Mouse (Mus musculus): ENCODE measurements around the gene Bicd1.
A peak's percentile ranks its signal among the peaks of the same experiment; 100 is the strongest.
"Not testable (repeated sequence)": the region's sequence is repeated elsewhere in the genome, so short reads cannot be mapped to it uniquely, and the experiment has no call there.

Gene Bicd1

DNA sequence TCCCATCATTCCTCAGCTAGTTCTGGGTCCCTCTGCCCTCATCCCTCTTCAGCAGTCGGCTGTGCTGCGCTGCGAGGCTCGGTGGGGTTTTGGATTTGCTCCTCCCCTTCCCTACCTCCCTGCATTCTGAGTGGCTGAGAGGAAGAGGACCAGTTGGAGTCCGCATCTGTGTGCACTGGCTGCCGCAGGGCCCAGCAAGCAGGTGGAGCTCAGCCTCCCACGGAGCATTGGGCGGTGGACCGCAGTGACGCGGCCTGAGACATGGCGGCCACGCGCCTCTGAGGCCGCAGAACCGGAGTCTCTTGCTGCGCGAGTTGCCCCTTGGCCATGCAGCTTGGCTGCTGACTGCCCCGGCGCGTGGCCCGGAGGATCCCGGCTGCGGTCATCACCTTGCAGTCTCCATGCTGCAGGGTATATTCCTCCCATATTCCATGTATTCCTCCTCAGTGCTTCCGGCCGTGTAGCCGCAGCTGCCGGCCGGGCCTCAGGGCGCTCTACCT is at the start of gene Bicd1:
Bicd1 (plus strand) TSS at position 54 of the 500 bp plus-strand sequence.
- peak; percentile 22 for DNase-seq (ENCODE audit: low spot score)

DNA sequence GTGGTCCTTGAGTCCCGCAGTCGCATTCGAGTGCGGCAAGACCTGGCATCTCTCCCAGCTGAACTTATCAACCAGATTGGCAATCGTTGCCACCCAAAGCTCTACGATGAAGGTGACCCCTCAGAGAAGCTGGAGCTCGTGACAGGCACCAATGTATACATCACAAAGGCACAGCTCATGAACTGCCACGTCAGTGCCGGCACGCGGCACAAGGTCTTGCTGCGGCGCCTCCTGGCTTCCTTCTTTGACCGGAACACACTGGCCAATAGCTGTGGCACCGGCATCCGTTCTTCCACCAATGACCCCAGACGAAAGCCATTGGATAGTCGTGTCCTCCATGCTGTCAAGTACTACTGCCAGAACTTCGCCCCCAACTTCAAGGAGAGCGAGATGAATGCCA is 46.2 kb upstream of the Bicd1 start:
- not testable (repeated sequence) for DNase-seq (ENCODE audit: low spot score)

DNA sequence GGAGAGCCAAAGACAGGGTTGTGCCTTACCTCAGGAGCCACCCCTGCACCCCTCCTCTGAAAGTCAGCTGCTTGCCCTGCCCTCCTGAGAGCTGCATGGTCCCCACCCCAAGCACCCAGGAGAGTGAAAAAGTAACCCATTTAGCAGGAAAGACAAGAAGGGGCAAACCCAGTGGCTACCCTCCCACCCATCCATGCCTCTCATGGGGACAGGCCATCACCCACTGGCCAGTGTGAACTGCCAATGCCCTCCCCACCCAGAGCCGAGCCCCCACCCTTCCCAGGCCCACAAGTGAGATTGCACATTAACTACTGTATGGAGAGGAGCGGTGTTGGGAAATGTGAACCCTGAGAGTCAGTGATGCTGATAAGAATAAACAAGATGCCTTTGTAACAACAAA is 42.7 kb upstream of the Bicd1 start:
- not testable (repeated sequence) for DNase-seq (ENCODE audit: low spot score)

DNA sequence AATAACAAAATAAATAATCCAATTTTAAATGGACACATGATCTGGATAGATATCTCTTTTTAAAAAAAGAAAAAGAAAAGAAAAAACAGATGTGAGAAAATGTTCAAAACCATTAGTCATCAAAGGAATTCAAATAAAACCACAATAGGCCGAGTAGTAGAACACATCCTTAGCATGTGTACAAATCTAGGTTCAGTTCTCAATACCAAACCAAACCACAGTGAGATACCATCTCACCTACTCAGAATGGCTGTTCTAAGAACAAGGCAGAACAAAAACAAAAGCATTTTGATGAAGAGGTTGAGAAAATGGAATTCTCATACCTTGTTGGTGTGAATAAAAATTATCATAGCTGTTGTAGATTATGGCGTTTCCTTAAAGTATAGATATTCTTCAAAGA is 42.3 kb upstream of the Bicd1 start:
- DNase-seq (ENCODE audit: low spot score) = peak; percentile 52

DNA sequence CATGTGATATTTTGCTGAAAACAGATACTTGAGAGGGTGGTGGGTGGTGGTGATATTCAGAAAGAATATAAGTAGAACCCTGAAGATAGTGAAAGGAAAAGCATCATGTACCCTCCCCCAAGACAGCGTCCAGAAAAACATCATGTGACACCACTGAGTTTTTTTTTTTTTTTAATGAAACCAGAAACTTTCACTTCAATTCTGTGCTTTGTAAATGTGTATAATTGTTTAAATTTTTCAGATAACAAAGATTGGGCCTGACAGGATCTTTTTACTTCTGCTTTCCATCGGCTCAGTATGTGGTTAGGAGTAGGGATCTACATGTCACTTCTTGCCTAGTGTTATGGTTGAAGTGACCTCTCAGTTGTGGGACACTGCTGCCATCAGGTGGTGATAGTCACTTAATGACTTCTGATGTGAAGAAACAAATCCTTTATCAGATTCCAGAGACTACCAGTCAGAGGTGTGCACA is 33.7 kb upstream of the Bicd1 start:
- peak; percentile 84 for DNase-seq (ENCODE audit: low spot score)

DNA sequence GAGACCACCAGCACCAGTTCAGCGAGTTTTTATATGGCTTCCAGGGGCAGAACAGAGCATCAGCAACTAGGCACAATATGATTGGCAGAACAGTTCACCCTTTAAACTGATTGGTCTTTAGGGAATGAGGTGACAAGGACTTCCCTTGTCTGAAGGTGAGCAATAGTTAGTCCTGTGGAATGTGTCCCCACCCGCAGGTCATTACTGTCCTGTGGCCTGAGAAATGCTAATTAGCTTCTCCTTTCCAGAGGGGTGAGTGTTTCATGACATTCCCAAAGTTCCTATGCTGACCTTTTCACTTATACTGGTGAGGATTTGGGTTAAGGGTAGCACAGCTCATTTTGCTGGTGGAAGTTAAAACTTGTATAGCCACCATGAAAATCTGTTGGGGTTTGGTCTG is 25.2 kb upstream of the Bicd1 start:
- DNase-seq (ENCODE audit: low spot score) = no peak

DNA sequence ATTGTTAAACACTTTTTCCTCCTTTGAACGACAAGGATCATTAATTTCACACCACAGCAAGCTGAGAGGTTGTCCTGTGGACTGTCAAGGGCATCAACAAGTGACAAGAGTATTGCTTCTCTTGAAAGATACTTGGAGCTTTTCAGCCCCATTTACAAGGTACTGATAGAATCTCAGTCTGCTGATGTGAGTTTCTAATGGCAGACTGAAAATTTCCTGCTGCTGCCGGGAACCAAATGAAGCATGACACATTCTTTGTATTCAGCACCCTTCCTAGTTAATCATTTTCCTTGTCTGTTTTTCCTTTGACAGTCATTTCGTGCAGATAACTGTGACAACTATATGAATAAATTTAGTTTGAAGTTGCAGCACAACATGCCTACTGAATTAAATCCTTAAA is 22.3 kb upstream of the Bicd1 start:
- no peak for DNase-seq (ENCODE audit: low spot score)

DNA sequence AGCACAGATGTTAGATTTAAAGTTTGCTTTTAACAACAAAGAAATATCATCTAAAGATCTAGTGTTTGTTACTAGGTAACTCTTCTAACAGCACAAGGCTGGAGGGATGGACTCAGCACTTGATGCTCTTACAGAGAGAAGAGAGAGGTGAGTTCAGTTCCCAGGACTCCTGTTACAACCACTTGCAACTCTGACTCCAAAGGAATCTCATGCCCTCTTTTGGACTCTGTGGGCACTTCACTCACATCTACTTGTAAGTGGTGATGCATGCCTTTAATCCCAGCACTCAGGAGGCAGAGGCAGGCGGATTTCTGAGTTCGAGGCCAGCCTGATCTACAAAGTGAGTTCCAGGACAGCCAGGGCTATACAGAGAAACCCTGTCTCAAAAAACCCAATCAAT is 19.1 kb upstream of the Bicd1 start:
- DNase-seq (ENCODE audit: low spot score) = not testable (repeated sequence)

DNA sequence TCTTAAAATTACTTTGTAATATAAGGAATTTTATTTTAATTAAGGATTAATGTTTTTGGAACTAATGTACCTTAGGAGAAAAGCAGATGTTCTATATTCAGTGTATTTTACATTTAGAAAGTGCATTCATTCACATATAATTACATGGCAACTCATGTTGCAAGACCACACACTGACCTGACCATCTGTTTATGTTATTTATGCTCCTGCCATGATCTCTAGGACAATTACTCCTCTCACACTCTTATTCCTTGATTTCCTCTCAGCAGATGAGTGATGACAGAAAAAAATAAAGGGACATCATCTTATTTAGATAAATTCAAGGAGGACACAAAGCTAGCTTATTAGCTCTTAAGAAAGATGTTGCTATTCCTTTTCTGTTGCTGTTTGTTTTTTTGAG is 9.3 kb upstream of the Bicd1 start:
- no peak for DNase-seq (ENCODE audit: low spot score)

DNA sequence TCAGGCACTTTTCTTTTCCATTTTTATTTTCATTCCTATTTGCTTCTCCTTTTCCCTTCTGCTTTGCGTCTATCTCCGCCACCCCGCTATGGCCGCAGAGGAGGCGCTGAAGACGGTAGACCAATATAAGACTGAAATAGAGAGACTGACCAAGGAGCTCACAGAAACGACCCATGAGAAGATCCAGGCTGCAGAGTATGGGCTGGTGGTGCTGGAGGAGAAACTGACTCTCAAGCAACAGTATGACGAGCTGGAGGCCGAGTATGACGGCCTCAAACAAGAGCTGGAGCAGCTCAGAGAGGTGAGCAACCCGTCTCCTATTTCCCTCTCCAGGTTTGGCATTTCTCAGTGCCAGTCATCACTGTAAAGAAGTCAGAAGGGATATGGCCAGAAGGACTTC is 655 bp downstream of the Bicd1 start:
- DNase-seq (ENCODE audit: low spot score) = no peak

DNA sequence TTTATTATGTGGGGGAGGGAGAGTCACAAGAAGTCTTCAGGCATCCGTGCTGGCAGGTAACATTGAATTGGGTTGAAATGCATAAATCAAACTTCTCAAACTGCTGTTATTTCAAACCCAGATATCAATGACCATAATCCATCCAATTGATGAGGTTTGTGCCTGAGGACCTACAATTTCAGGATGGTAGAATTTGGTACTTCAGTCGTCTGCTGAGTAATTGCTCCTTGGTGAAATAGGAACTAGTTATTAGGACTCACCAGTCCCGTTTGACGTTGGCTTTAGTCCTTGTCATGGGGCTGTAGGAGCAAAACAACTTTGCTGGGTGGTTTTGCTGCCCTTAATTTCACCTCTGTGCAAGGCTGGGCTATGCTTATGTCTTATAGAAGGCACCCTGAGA is 1.2 kb downstream of the Bicd1 start:
- DNase-seq (ENCODE audit: low spot score) = no peak

DNA sequence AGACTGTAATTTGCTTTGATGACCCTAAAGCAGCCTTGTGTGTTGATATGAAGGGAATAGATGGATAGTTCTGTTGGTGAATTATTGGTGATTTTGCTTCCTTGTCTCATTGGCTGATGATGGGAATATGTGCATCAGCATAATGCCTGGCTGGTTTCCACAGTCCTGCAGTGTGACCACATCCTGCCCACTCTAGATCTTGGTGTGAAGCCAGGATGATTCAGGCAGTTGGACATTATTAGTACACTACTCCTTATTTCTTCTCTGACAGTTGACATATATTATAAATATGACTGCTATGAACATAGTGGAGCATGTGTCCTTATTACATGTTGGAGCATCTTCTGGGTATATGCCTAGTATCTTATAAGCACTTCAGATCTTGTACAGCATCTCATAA is 4.6 kb downstream of the Bicd1 start:
- DNase-seq (ENCODE audit: low spot score) = no peak

DNA sequence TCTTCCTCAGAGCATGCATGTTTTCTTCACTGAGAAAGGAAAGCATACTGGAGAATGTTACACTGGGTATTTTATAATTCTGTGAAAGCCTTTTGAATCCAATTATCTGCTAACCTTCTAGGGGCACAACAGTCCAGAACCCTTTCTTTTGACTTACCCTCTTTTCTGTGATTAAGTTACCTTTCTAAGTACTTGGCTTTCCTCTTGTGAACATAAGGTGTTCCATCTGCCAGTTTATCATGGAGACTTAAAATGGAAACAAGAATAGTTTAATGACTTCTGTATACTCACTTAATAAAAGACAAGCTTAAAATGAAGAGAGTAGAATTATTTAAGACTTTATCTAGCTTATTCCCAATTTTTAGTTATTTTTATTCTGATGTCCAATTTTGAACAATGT is 16.1 kb downstream of the Bicd1 start:
- DNase-seq (ENCODE audit: low spot score) = no peak

DNA sequence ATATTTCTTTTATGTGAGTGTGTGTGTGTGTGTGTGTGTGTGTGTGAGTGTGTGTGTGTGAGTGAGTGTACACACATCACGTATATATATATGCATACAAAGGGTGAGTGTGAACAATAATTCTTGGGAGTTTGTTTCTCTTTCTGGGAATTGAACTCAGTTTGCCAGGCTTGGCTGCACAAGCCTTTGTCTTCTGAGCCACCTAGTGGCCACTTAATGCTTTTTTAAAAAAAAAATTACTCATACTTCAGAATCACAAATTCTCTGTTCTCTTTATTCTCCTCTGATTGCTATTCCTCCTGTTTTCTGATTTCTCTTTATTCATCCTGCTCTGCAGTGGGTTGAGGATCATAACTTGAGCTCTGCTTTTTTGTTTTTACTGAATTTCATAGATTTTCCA is 30.5 kb downstream of the Bicd1 start:
- no peak for DNase-seq (ENCODE audit: low spot score)

DNA sequence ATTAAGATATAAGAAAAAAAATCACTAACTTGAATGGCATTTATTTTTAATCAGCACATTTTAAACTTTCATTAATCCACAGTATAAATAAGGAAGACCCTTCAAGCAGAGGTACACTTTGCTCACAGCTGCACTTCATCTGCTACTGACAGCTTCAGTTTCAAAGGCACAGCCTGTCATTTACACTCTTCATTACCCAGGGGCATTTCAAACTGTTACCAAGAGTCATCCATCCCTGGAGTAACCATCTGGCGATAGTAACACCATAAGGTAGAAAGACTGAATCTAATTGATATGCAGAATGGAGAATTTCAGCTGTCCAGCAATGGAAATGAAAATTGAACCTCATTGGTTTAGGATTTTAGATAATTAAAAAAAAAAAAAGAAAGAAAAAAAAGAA is 34.2 kb downstream of the Bicd1 start:
- DNase-seq (ENCODE audit: low spot score) = no peak

DNA sequence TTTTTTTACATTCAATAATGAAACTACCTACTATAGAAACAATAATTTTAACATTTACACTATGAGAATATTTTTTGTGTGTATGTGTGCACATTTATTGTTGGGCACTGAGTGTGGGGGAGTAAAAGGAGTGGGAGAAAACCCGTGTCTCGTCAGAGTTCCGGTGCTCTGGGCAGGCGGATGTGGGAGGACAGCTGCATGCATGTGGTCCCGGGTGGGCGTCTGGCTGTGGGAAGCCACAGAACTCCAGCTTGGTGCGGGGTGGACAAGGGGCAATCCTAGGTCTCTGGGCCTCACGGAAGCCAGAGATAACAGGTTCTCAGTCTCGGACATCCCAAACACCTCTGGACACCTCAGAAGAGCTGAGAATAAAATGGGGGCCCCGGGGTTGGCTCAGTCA is 37.2 kb downstream of the Bicd1 start:
- DNase-seq (ENCODE audit: low spot score) = no peak

DNA sequence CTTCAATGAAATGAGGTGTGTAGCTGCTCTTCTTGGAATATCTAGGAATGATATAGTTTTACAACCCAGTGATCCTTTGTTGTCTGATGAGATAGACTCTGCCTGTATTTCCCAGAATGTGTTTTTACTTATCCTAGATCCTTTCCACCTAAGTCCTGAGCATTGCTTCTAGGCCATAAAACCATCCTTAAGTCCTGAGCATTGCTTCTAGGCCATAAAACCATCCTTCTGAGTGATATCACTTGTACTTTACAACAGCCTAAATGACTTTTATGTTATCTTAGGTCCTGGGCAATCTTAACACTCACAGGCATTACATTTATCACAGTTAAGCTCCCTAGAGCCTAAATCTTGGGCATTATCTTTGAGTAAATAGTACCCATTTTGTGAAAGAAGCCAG is 48.6 kb downstream of the Bicd1 start:
- no peak for DNase-seq (ENCODE audit: low spot score)

DNA sequence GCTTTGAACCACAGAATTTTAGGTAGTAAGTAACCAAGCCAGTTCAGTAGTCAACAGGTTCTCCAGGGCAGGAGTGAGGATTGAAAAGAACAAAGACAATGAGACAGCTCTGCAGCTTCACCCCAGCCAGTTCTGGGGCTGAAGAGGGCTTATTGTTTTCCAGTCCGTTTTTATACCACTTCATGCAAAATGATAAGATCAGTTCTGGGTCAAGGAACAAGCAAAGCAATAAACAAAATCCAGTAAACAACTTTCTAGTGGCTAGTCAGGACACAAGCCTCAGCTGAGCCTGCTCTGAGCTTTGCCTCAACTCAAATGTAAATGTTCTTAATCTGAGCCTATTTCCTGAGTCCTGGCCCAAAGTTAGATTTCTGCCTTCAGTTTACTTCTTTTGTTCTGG is 52.3 kb downstream of the Bicd1 start:
- DNase-seq (ENCODE audit: low spot score) = no peak

DNA sequence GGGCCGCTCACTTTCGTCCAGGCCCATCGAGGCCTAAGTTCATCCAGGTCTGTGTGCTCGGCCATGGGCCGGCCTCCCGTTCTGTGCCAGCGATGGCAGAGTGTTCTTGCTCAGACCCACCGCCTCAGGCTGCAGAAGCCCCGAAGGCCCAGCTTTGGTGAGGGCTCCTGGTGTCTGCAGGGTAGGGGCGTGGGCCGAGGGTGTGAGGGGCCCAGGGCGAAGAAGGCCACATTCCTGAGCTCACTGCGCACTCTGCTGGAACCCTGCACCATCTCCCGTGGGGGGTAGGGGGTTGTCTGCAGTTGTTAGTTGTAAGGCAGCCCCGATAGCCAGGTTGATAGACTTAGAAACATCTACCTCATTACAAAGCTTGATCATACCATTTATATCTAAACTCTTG is 62.8 kb downstream of the Bicd1 start:
- no peak for DNase-seq (ENCODE audit: low spot score)

DNA sequence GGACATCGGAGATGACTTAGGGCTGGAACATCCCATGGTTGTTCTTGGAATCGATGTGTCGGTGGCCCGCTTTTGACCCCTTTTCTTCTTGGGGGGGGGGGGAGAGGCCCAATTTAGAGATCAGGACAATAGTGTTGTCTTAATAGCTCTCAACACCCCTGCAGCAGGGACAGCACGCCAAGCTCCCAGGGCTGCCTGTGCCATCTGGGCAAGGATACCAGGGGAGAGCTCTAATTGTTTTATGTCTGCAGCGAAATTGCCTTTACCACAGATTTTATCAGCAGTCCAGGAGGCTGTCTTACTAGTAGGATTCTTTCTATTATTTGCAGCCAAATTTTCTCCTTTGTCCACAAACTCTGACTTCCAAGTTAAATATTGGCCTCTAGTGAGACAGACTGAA is 63.8 kb downstream of the Bicd1 start:
- DNase-seq (ENCODE audit: low spot score) = not testable (repeated sequence)

DNA sequence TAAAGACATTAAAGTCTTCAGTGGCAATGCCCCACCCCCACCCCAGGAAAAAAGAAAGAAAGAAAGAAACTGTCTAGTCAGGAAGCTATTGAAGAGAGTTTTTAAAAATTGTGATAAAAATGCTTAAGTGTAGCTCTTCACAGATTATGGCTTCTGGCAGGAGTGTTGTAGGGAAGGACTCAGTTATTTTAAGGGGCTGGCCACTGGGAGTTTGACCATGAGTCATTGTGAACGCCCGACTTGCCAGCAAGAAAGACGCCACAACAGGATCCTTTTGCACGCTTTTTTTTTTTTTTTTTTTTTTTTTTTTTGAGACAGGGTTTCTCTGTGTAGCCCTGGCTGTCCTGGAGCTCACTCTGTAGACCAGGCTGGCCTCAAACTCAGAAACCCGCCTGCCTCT is 73.2 kb downstream of the Bicd1 start:
- not testable (repeated sequence) for DNase-seq (ENCODE audit: low spot score)

DNA sequence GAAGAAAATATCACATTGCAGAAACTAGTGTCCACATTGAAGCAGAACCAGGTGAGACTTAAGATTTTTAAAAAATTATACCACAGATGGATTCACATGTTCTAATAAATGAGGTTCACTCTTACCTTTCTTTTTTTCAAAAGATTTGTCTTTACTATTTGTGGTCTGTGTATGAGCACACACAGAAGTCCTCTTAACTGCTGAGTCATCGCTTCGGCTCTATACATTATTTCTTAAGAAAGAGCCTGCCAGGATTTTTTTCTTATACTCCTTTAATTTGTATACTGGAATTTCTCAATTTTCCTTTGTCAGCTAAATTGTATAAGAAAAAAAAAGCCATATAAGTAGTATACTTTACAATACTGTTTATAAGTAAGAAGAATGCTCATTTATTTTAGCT is 86.0 kb downstream of the Bicd1 start:
- DNase-seq (ENCODE audit: low spot score) = no peak

DNA sequence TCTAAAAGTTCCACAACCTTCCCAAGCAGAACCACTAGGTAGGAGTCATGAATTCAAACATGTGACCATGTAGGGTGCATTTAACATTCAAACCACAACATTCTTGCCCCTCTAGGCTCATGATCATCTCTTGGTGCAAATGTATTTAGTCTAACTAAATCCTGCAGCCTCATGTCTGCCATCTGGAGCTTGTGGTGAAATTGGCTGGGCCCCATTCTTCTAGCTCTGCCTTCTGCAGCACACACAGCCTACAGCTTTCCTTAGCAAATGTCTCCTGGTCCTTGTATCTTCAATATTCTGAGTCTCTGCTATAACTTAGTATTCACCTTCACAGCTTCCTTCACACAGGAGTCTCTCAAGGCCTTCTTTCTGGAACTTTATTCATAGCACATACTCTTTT is 87.2 kb downstream of the Bicd1 start:
- DNase-seq (ENCODE audit: low spot score) = no peak

DNA sequence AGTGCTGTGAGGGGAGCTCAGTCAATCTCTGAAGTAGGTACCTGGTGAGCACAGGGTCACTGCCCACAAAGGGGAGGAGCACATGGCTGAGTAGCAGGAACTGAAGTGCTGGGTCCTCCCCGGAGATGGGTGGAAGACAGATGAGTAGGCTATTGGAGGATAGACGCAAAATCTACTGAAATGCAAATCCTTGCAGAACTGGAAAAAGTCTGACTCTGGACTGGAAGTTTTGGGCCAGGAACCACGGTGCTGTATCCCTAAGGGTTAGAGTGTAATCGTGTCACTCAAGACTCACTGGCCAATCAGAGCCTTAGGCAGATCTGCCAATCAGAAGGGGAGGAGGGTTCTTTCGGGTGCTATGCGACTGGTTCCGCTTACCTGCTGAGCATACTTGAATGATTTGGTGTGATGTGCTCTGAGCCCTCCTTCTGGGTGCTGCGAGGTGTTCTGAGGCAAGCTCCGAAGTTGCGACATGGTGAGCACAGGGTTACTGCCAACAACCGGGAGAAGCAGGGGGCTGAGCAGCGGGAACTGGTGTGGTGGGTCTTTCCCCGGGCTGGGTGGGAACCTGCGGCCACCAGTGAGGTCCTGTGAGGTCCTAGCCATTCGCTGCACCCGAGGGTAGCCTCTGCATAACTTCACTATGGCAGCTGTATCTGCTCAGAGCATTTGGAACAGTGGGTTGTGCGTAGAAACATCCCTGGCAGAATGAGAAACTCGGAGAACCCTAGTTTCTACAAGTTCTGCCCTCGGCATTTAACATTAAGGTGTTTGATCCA is 157.2 kb downstream of the Bicd1 start:
- DNase-seq (ENCODE audit: low spot score) = peak; percentile 16
